Mouse (Mus musculus) myocyte (in vitro differentiated cells): ENCODE measurements around the gene Snx20.

Source experiments
- CEBPB ChIP-seq: IDR thresholded peaks from 2 replicates; pipeline ENCODE4 v1.6.1; 2011; ENCODE audit warnings: mild to moderate bottlenecking, moderate library complexity; ENCODE audit not compliant: poor library complexity, insufficient read depth, severe bottlenecking
- E2F4 ChIP-seq: IDR thresholded peaks from one replicate; pipeline ENCODE4 v1.6.1; 2011; ENCODE audit warnings: mild to moderate bottlenecking, control low read depth, moderate library complexity; ENCODE audit not compliant: insufficient read depth
- MAX ChIP-seq: IDR thresholded peaks from one replicate; pipeline ENCODE4 v1.6.1; 2011; ENCODE audit warnings: low read depth, mild to moderate bottlenecking, control low read depth
- MYOD1 ChIP-seq, 3 experiments: IDR thresholded peaks; one replicate each; pipeline ENCODE4 v1.6.1; 2011; ENCODE audit warnings: control low read depth in 2 of 3, low read depth in 2 of 3, mild to moderate bottlenecking in 2 of 3, moderate library complexity in 1 of 3; ENCODE audit not compliant: insufficient read length in 2 of 3, control insufficient read depth in 1 of 3
- MYOG ChIP-seq, 3 experiments: IDR thresholded peaks; one replicate each; pipeline ENCODE4 v1.6.1; 2011; ENCODE audit warnings: control low read depth in 2 of 3, low read depth in 2 of 3, mild to moderate bottlenecking in 2 of 3; ENCODE audit not compliant: insufficient read length in 2 of 3, control insufficient read depth in 1 of 3, insufficient read depth in 1 of 3
- POLR2A ChIP-seq: IDR thresholded peaks from one replicate; pipeline ENCODE4 v1.6.1; 2011; ENCODE audit warnings: low read depth, mild to moderate bottlenecking, control low read depth, moderate library complexity; ENCODE audit not compliant: insufficient read length
- REST ChIP-seq: IDR thresholded peaks from one replicate; pipeline ENCODE4 v1.6.1; 2011; ENCODE audit warnings: mild to moderate bottlenecking, control low read depth, moderate library complexity; ENCODE audit not compliant: insufficient read depth, insufficient read length
- TCF12 ChIP-seq: IDR thresholded peaks from one replicate; pipeline ENCODE4 v1.6.1; 2011; ENCODE audit warnings: mild to moderate bottlenecking, control low read depth; ENCODE audit not compliant: poor library complexity, insufficient read depth, severe bottlenecking
- USF1 ChIP-seq: IDR thresholded peaks from one replicate; pipeline ENCODE4 v1.6.1; 2011; ENCODE audit warnings: low read depth, mild to moderate bottlenecking, control low read depth, moderate library complexity

DNA sequence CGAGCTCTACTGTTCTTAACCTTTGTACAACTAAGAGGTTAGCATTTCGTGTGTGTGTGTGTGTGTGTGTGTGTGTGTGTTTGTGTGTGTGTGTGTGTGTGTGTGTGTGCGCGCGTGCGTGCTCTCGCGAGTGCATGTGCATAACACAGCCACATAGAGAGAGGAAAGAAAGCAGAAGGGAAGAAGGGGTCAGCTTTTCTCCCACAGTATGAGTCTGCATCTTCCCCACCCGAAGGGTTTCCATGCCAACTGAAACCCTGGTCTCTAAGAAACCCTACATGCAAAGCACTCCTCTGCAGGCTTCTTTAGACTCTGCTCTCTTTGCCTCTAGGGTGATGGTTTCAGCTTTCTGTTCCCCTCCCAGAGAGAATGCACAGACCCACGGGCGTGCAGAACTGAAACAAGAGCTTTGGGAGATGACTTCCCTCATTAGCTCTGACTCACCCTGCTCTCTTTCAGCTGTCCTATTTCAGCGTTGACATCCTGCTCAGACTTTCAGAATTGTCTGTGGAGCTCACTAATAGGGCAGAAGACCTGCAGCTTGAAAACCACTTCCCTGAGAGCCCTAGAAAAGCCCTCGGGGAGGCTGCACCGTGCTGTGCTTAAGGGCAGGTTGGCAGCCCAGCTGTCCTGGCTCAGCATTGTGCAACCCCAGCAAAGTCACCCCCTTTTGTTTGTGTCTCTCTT lies 32.6 kb upstream of the Snx20 start:
- TF ChIP-seq POLR2A, result no peak
- TF ChIP-seq E2F4, result no peak
- TF ChIP-seq MAX, result no peak
- TF ChIP-seq CEBPB, result 0 out of 2 replicates have a peak, but pooled peaks have one; percentile 17
- no peak for TF ChIP-seq REST
- peak in 2 of 3 experiments; percentile 7 to 71 for TF ChIP-seq MYOD1 (IDR thresholded peaks at IDR 0.05; ENCODE audit: control insufficient read depth in 1 of 3, insufficient read length in 2 of 3, low read depth in 2 of 3)
- TF ChIP-seq USF1, result no peak
- TF ChIP-seq TCF12, result no peak
- peak; percentile 21 to 48 (median 34) for TF ChIP-seq MYOG (IDR thresholded peaks at IDR 0.05; ENCODE audit: control insufficient read depth in 1 of 3, insufficient read depth in 1 of 3, insufficient read length in 2 of 3, low read depth in 2 of 3)
